Mouse (Mus musculus) lung, adult 2 months (tissue): ENCODE results near the gene Mettl7a2. TPM values are rescaled to one million over a fixed set of nuclear protein-coding genes. Genes with fewer than 3 reads are reported as not detected.
"Not testable (repeated sequence)": the region's sequence is repeated elsewhere in the genome, so short reads cannot be mapped to it uniquely, and the experiment has no call there.

ENCODE experiments used
- DNase-seq: peaks from one replicate; pipeline ENCODE4 v3.0.0; 2022
- H3K4me1 ChIP-seq: fragments of 200-500 bp; 2 replicates; pipeline ENCODE4 v1.6.1; 2011; ENCODE audit warnings: low read length; ENCODE audit not compliant: control insufficient read depth, insufficient read depth
- H3K4me3 ChIP-seq: fragments of 200-500 bp; replicated peaks from 2 replicates; pipeline ENCODE3; 2011; ENCODE audit warnings: low read depth, mild to moderate bottlenecking, control low read depth, low read length; ENCODE audit errors: extremely low read depth
- CTCF ChIP-seq: fragments of 200-500 bp; IDR thresholded peaks from 2 replicates; pipeline ENCODE4 v1.5.1; 2011; ENCODE audit warnings: mild to moderate bottlenecking, low read length, control low read depth; ENCODE audit not compliant: insufficient read depth
- POLR2A ChIP-seq: fragments of 200-500 bp; IDR thresholded peaks from 2 replicates; pipeline ENCODE4 v1.6.1; 2011; ENCODE audit warnings: low read depth, mild to moderate bottlenecking, control low read depth, low read length, borderline replicate concordance; ENCODE audit errors: extremely low read depth
- WGBS: fragments of 180-500 bp; shearing (Covaris S2); methylation state at CpG from one replicate; pipeline ENCODE4 v1.1.7; 2018; 5-methylcytosine and 5-hydroxymethylcytosine counted together
- polyA plus RNA-seq: library from polyadenylated mRNA; depleted of rRNA; stranded (reverse); fragments of >200 nt; gene quantifications from 2 replicates; pipeline ENCODE4 v1.2.3, GENCODE M21; 2012

Mettl7a2 gene
- polyA plus RNA-seq, 1 experiment = not detected

GRCm38 (mm10) chr15:100319884-100320283, 33.1 kb upstream of the Mettl7a2 start:
- no peak for TF ChIP-seq POLR2A
- no peak for TF ChIP-seq CTCF
- DNase-seq = no peak
- peaks cover 15% of the 10 kb centered on the region for H3K4me1 ChIP-seq
- 77% methylated on average over 1 of the region's 1 CpGs for WGBS
- H3K4me3 ChIP-seq = no peak overlapping the region

GRCm38 (mm10) chr15:100320295-100320905, 32.6 kb upstream of the Mettl7a2 start:
- Histone ChIP-seq H3K4me1 (peaks cover 15% of the 10 kb centered on the region), H3K4me3 (no peak overlapping the region)
- peak; percentile 56 for DNase-seq
- no peak for TF ChIP-seq POLR2A
- no peak for TF ChIP-seq CTCF
- 49% methylated on average over 9 of the region's 9 CpGs for WGBS

GRCm38 (mm10) chr15:100321134-100321533, 31.9 kb upstream of the Mettl7a2 start:
- peak; percentile 73 for DNase-seq
- 25% methylated on average over 5 of the region's 5 CpGs for WGBS
- TF ChIP-seq POLR2A = no peak
- TF ChIP-seq CTCF = peak; percentile 63; the same call in 1 of the 2 replicates
- Histone ChIP-seq H3K4me3 (no peak overlapping the region), H3K4me1 (peaks cover 15% of the 10 kb centered on the region)

GRCm38 (mm10) chr15:100324021-100324591, 28.9 kb upstream of the Mettl7a2 start:
- Histone ChIP-seq H3K4me1 (peaks cover 6% of the 10 kb centered on the region), H3K4me3 (no peak overlapping the region)
- 69% methylated on average over 12 of the region's 12 CpGs for WGBS
- DNase-seq = no peak
- TF ChIP-seq POLR2A (no peak), CTCF (no peak)

GRCm38 (mm10) chr15:100325235-100325634, 27.8 kb upstream of the Mettl7a2 start:
- no peak for DNase-seq
- Histone ChIP-seq H3K4me1 (no peaks in the 10 kb centered on the region; the same call in none of the 2 replicates), H3K4me3 (no peak overlapping the region)
- WGBS = 73% methylated on average over 3 of the region's 3 CpGs
- TF ChIP-seq CTCF (no peak), POLR2A (no peak)

- 66% methylated on average over 4 of the region's 4 CpGs for WGBS
- not testable (repeated sequence) for DNase-seq, H3K4me3 ChIP-seq, H3K4me1 ChIP-seq
- 0 out of 2 replicates have a peak, but pooled peaks have one; percentile 11 for TF ChIP-seq CTCF
Measured at GRCm38 (mm10) chr15:100328089-100328488, 24.9 kb upstream of the Mettl7a2 start.

- not testable (repeated sequence) for DNase-seq, H3K4me1 ChIP-seq, H3K4me3 ChIP-seq
- WGBS = 85% methylated on average over 10 of the region's 10 CpGs
Measured at GRCm38 (mm10) chr15:100329336-100329735, 23.7 kb upstream of the Mettl7a2 start.

- no peak for TF ChIP-seq CTCF
- H3K4me3 ChIP-seq = no peak overlapping the region
- no peak for DNase-seq
- no peaks in the 10 kb centered on the region; the same call in 1 of the 2 replicates for H3K4me1 ChIP-seq
- 85% methylated on average over 7 of the region's 7 CpGs for WGBS
Measured at GRCm38 (mm10) chr15:100330739-100331138, 22.3 kb upstream of the Mettl7a2 start.

- 53% methylated on average over 3 of the region's 10 CpGs for WGBS
- not testable (repeated sequence) for DNase-seq, H3K4me1 ChIP-seq, H3K4me3 ChIP-seq
Measured at GRCm38 (mm10) chr15:100332077-100332961, 20.7 kb upstream of the Mettl7a2 start.

- TF ChIP-seq POLR2A = no peak
- no peak for TF ChIP-seq CTCF
- no peak for DNase-seq
- no peaks in the 10 kb centered on the region for H3K4me1 ChIP-seq
- WGBS = 69% methylated on average over 10 of the region's 10 CpGs
- H3K4me3 ChIP-seq = no peak within 1 kb of the TSS
Measured at GRCm38 (mm10) chr15:100334629-100335028, 18.4 kb upstream of the Mettl7a2 start, which contains the start of gene Mettl7a3. Mettl7a3 (plus strand) TSS chr15:100334929.

- not testable (repeated sequence) for H3K4me1 ChIP-seq, H3K4me3 ChIP-seq, DNase-seq
Measured at GRCm38 (mm10) chr15:100337328-100337727, 15.7 kb upstream of the Mettl7a2 start.

- H3K4me3 ChIP-seq, H3K4me1 ChIP-seq: not testable (repeated sequence)
- WGBS = 24% methylated on average over 10 of the region's 10 CpGs
- DNase-seq = peak; percentile 60
Measured at GRCm38 (mm10) chr15:100337847-100338246, 15.2 kb upstream of the Mettl7a2 start.

- WGBS = 42% methylated on average over 5 of the region's 5 CpGs
- not testable (repeated sequence) for H3K4me1 ChIP-seq, H3K4me3 ChIP-seq, DNase-seq
Measured at GRCm38 (mm10) chr15:100341314-100341980, 11.6 kb upstream of the Mettl7a2 start.
